Mouse (Mus musculus) adrenal gland, postnatal 4 days (tissue): ENCODE data around the gene B3galnt2. TPM values are rescaled to one million over a fixed set of nuclear protein-coding genes. Genes with fewer than 3 reads are reported as not detected.
"Not testable (repeated sequence)": the region's sequence is repeated elsewhere in the genome, so short reads cannot be mapped to it uniquely, and the experiment has no call there.

Source experiments
- DNase-seq, 2 experiments: peaks; one replicate each; pipeline ENCODE4 v3.0.0; 2021 to 2022; ENCODE audit warnings: low spot score in 2 of 2, mixed read lengths in 2 of 2
- long read RNA-seq, 2 experiments: library from polyadenylated mRNA; stranded (forward); transcript quantifications; one replicate each; pipeline ENCODE4 v2.0.0; 2021
- total RNA-seq, 2 experiments: library from RNA; stranded (reverse); gene quantifications; 2 replicates each; pipeline ENCODE4 v1.2.3; 2021

B3galnt2 gene
- total RNA-seq = 10 to 100 TPM; 18.6 to 22.0 TPM
- long read RNA-seq, experiment 1, partial matches to known transcripts = 0 of 10 reads
- long read RNA-seq, experiment 1, other reads (novel, unspliced or antisense) = 5 of 10 reads
- long read RNA-seq, experiment 2, transcript B3galnt2-201 (12 exons, 3,892 nt) = major isoform, 18 of 39 reads
- long read RNA-seq, experiment 2, partial matches to known transcripts = 2 of 39 reads
- long read RNA-seq, experiment 2, other reads (novel, unspliced or antisense) = 16 of 39 reads

DNA sequence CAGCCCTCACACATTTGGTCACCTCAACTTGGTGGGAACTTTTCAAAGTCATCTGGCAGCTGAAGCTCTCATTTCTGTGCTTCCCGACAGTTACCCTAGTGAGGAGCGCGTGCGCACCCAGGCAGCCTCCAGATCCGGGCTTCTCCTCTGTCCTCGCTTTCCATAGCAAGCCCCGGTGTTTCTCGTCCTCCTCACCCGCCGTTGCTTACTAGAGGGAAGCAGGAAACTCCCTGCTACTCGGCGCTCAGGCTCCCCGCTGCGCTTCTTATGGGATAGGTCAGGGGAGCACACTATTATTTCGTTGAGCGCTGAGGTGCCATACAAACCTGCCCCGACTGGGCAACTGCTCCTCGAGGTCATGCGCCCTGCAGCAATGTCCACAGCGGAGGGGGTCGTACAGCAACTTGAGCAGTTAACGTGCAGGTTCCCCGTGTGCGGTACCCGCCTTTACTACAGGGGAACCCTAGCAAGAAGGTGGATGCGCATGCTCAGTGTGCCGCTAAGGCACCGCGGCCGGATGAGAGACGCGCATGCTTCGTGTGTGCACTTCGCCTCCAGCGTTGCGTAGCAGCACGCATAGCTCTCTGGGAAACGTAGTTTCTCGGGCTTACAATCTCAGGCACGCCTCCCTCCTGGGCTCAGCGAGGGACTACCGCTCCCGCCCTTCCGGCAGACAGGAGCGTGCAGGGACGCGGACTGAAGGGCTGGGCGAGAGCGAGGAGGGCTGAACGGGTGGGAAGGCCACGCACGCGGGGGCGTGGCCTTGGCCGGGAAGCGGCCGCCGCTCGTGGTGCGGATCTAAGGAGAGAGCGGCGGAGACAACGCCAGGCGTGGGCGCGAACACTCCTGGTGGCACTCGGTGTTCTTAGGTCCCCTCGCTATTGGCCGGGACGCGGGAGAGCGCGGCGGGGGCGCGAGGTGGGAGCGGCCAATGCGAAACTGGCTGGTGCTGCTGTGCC is at the start of gene B3galnt2:
Gene B3galnt2, plus strand, starts transcription at position 596 of the 959 bp plus-strand sequence.
- peak; percentile 64 to 89 for DNase-seq

DNA sequence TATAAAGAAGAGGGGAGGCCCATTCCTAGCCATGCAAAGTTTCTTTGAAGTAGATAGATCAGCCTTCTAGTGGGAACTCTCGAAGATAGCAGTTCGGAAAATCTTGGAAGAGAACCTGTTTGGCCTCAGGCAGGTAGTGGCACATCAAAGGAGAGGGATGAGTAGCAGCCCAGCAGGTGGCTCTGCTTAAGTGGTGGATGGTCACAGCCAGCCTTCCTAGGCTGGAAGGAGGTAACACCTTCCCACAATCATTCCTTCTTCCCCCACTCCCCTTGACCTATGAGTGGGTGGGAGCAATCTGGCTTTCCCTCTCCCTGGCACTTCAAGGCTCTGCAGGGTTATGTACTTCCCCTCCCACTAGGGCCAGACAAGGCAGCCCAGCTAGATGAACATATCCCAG is 42.9 kb upstream of the B3galnt2 start:
- DNase-seq = no peak

DNA sequence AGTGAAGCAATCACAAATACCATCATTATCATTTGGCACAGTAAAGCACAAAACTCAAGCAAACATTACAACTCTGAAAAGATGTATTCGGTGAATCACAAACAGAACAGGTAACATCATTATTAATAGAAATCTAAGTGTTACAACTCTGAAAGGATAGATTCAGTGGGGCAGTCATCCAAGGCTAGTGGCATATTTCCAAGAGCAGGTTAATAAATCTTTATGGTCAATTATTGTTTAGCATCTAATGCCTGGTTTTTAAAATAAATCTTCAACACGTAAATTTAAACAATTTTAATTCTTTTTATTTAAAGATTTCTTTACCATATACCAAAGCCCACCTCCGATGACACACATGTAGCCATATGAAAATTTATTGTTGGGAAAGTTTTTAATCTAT is 34.9 kb upstream of the B3galnt2 start:
- no peak for DNase-seq

DNA sequence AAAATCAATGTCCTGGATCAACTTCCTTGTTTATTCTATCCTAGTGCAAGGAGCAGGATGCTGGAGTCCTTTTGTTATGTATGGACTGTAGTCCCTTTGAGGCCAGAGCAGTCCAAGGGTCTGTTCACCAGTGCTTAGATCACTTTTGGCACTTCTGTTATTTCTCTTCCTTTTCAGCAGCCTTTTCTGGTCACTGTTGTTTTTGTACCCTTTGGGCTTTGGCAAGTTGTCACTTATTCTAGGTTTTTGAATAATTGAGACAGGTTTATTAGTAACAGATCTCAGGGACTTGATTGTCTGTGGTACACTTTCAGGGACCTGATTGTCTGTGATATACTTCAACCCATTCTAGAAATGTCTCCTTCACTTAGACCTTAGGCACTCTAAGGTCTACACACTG is 31.7 kb upstream of the B3galnt2 start:
- no peak for DNase-seq

DNA sequence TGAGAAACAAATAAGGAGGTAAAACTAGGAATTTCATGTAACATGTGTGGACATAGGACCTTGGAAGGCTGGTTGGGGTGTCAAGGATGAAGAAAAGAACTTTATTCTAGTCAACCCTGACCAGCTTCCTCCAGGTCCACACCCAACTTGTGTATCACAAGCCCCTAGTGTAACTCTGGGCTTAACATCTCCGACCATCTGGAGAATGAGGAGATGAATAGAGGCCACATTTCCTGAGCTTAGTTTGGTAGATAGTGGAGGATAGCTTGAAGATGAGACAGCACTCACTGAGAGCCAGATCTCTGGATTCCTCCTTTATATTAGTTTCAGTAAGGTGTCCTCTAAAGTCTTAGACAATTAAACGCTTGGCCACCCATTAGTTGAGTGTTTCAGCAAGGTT is 24.3 kb upstream of the B3galnt2 start:
- DNase-seq = no peak

DNA sequence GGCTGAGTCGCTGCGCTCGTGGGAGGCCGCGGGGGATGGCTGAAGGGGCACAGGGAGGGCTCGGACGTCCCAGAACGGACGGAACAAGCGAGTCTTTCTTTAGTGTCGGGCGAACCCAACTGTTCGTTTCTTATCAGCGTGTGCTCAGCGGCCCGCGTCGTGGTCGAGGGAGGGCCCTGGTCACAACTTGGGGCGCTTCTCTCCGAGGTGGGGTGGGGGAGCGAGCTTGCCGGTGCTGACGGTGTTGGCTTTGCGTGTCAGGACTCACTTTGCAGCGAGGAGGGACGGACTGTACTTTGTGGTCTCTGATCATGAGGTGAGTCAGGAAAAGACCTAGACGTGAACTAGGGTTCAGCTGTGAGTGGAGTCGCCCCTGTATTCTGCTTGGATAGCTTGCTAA is 662 bp downstream of the B3galnt2 start:
- peak in 1 of 2 experiments; percentile 31 for DNase-seq

DNA sequence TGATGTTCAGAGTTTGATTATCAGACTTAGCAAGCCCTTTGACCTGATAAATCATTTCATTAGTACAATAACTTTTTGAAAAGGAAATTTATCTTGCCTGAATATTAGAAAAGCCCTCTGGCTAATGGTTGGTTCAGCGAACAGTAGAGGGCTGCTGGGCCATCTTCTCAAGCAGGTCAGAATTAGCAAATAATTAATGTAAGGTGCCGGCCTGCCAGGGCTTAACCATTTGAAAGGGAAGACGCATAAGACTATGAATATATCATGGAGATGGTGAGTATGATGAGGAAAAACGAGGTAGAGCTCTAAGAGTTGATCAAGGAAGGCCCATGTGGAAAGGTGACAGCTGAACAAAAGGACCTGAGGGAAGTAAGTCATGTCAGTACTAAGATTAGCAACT is 2.4 kb downstream of the B3galnt2 start:
- no peak for DNase-seq

DNA sequence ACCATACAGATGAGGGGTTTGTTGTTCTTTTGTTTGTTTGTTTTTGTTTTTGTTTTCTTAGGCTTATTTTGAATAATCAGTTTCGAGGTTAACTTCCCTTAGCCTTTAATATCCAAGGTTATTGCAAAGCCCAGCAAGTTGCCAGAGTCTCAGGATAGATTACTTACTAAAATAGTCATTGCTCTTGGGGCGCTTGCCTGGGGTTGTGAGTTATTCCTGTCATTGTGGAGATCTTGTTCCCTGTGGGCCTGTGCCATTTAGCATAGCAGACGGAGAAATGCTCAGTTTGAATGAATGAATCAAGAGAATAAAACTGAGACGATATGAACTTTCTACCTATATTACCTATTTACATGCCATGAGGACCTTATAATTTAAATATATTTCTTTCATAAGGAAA is 5.9 kb downstream of the B3galnt2 start:
- no peak for DNase-seq

DNA sequence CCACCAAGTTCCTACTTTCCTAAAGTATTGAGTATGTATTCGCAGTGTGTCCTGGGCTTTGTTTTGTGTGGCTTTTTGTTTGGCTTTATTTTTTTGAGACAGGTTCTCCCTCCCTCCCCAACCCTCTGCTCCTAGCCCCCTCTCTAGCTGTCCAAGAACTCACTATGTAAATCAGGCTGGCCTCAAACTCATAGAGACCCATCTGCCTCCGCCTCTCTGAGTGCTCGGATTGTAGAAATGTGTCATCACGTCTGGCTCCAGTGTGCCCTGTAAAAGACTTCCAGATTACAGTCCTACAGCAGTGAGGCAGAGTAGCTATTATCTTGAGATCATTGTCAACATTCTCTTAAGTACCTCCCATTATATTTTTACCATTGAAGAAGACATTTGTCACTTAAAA is 6.8 kb downstream of the B3galnt2 start:
- DNase-seq = no peak

DNA sequence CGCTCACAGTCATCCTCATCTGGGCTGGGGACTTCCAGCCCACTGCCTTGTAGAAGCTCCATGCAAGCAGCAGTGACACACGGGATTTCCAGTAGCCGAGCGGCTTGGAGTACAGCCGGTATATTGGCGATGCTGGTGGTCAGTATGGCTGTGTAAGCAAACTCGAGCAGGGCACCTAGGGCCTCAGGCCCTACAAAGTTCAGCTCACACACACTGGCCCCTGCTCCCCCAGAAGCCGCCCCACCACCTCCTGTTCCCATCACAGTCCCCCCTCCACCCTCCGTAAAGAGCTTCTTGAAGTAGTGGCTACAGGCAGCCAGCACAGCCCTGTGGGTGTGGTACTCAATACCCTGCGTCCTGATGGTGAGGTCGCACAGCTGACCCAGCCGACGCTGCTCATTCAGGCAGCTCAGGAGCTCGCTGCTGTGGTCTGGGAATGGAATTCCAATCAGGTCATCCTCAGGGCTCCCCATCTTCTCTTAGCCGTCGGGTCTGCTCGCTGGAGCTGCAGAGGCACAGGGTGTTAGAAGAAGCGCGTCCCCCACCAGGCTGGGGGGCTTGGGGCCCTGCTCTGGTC is 11.2 kb downstream of the B3galnt2 start:
- no peak for DNase-seq

DNA sequence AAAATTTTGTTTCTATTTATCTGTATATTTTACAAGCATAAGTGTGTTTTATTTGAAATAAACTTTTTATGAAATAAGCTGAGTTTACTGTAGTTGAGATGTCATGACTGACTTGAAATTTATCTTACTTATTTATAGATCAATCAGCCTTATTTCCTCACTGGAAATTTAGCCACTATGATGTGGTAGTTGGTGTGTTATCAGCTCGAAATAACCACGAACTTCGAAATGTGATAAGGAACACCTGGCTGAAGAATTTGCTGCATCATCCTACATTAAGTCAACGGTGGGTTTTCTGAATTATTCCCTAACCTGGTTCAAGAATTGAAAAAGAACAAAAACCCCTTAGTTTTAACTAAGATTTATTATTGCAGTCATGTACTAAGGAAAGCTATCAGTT is 11.9 kb downstream of the B3galnt2 start:
- DNase-seq = no peak

DNA sequence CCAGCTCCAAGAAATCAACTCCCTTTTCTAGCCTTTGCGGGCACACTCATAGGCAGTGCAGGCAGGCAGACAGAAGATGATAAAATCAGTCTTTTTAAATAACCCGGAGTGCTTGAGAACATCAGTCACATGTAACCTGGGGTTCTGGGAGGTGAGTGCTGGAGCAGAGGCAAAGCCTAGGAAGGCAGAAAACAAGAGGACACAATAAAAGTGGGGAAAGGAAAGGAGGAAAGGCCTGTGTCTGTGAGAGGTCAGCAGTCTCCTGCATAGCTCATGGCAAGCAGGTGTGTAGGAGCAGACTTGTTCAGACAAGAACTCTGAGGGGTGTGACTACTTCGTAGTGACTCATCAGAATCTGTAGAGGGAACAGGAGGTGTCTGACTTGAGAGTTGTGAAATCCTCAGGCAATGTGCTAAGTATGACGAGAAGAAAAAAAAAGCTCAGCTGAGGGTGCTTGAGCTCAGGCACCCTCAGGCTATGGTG is 14.4 kb downstream of the B3galnt2 start:
- no peak for DNase-seq

DNA sequence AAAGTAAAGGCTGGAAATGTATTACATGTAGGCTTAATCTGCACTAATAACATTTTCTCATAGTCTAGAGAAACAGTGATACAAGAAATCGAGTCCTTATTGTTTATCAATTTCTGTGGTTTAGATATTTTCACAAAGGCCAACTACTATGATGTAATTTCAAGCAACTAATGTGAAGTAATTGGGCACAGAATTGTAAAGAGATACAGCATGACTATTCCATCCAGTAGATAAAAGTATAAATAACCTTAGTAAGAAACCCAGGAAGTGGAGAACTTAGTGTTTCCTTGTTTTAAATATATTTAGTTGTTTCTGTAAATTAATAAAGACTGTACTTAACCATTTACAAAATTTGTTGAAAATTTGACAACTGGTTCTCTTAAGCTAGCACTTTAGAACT is 15.5 kb downstream of the B3galnt2 start:
- DNase-seq = no peak

DNA sequence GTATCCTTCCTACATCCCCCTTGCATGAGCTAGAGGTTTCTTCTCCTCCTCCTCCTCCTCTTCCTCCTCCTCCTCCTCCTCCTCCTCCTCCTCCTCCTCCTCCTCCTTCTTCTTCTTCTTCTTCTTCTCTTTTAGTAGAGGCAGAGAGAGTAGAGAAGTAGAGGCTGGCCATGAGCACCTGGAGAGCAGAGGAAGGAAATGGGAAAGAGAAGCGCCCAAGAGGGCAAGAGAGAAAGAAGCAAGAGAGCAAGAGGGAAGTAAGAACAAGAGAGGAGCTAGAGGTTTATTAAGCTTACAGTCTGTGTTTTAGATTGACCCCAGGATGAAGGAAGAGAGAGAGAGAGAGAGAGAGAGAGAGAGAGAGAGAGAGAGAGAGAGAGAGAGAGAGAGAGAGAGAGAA is 27.6 kb downstream of the B3galnt2 start:
- DNase-seq = not testable (repeated sequence)

DNA sequence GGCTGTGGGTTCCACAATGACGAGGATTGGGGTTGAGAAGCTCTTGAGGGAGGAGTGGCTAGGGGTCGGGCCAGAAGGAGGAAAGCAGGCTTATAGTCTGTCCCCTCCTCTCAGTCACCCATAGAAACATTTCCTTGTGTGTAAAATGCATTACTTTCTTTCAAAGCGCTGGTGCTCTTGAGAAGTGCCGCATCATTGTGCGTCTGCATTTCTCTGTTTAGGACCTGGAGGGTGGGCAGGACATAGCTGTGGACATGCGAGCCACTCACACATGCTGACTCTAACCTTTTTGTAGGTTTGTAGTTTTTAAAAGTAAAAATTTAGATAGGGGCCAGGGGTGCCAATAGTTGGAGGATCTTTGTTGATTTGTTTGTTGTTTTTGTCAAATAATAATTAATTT is 29.3 kb downstream of the B3galnt2 start:
- DNase-seq = no peak

DNA sequence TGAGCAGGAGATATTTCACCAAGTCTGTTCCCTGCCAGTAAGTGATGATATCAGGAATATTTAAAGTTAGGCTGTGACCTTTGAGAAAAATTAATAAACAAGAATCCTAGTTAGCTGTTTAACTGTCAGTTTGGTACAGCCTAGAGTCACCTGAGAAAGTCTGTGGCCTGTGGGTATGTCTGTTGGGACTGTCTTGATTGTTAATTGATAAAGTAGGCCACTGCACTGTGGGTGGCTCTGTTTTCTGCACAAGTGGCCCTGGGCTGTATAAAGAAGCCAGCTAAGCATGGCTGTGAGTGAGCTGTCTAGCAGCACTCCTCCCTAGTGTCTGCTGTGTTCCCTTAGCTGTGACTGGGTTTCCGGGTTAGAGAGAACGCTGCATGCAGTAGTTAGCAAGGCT is 34.9 kb downstream of the B3galnt2 start:
- no peak for DNase-seq

DNA sequence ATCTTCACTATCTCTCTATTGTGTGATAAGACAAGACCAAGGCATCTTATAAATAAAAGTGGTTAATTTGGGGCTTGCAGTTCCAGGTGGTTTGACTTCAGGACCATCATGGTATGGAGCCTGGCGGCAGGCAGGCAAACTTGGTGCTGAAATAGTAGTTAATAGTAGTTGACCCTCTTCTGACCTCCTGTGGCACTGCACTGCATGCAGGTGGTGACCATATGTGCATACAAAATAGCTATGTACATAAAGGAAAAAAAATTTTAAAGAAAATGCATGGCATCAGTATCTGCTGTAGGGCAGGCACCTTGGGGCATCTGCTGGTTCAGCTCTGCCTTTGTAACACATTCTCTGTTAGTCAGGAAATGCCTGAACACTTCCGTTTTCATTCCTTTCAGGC is 36.1 kb downstream of the B3galnt2 start:
- DNase-seq = no peak

DNA sequence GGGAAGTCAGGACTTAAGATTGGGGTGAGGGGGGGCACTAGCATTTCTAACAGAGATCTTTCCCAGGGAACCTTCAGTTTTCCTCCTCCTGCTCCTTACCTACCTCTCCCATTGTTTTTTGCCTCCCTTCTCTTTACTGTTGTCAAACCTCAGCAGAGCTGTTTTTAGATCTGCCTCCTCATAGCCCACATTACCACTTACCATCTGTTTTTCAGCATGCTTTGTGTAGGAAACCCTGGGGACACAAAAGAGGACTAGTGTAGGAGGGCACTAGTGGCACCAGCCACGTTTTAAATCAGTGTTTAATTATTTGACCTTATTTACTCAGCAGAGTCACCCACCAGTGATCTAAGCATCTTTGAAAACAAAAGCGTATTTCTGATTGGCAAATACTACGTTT is 38.8 kb downstream of the B3galnt2 start:
- no peak for DNase-seq

DNA sequence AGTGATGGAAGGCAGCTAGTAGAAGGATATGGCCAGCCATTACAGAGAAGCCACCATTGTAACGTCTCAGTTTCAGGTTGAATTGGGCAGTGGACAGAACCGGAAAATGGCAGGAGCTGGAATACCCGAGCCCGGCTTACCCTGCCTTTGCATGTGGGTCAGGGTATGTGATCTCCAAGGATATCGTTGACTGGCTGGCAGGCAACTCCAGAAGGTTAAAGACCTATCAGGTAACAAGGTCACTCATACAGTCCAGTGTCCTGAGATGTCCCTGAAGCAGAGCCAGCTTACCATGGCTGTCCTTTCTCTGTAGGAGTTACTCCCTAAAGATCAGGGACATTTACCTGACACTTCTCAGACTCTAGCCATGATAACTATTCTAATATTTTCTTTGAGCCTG is 40.8 kb downstream of the B3galnt2 start:
- no peak for DNase-seq

DNA sequence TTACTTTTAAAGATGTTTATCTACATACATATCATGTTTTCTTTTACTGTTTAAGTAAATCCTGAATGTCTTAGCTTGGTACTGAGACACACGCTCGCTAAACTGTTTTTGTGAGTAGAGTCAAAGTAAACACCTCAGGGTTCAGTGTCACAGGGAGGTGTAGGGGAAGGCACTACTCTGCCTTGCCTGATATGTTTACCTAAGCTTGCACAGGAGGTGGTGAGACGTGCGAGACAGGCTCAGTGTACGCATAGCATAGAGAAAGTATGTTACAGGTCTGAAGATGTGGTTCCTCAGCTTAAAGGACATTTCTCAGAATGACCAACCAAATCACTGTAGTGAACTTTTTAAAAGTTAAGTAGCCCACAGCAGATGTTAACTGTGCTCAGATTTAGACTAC is 43.2 kb downstream of the B3galnt2 start:
- no peak for DNase-seq

DNA sequence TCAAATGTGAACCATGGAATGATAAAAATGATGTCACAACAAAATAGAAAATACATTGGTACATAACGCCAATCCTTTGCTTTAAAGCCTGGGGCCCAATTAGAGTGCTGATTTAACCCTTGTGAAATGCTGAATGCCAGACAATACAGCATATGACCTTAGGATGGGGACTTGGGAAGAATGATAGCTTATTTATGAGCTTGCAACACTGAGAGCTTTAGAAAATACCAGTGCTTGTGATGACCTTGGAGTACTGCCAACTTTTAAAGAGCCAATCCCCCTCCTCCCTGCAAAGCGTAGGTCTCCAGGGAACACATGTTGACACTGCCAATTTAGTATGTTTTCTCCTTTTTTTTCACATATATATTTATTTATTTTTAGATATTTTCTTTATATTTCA is 48.4 kb downstream of the B3galnt2 start:
- no peak for DNase-seq

DNA sequence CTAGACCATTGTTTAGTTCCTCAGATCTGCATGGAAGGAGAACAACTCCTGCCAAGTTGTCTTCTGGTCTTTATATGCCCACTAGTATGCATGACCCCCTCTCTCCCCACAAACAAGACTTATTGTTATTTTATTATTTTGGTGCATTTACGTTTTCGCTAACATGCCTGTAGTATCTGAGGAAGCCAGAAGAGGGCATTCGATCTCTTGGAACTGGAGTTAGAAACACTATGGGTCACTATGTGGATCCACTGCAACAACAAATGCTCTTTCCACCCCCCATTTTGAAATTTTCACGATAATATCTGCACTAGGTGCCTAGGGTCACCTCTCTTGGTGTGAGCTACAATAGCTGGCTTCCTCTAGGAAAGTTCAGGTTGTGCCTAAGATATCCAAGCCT is 49.8 kb downstream of the B3galnt2 start:
- DNase-seq = no peak
